Mouse (Mus musculus) gastrocnemius, adult 18-20 months (tissue): Measurements from ENCODE around the gene Clec4f. TPM values are rescaled to one million over a fixed set of nuclear protein-coding genes. Genes with fewer than 3 reads are reported as not detected.
"Not testable (repeated sequence)": the region's sequence is repeated elsewhere in the genome, so short reads cannot be mapped to it uniquely, and the experiment has no call there.

Source experiments
- DNase-seq: peaks from one replicate; pipeline ENCODE4 v3.0.0; 2021; ENCODE audit warnings: low spot score
- total RNA-seq, 2 experiments: library from RNA; stranded (reverse); gene quantifications; 2 replicates each; pipeline ENCODE4 v1.2.3; 2021

The Clec4f gene
- total RNA-seq, 2 experiments from 2014 or later, result not detected

GRCm38 (mm10) chr6:83634106-83634505 is 21.9 kb downstream of the Clec4f start:
- not testable (repeated sequence) for DNase-seq

DNA sequence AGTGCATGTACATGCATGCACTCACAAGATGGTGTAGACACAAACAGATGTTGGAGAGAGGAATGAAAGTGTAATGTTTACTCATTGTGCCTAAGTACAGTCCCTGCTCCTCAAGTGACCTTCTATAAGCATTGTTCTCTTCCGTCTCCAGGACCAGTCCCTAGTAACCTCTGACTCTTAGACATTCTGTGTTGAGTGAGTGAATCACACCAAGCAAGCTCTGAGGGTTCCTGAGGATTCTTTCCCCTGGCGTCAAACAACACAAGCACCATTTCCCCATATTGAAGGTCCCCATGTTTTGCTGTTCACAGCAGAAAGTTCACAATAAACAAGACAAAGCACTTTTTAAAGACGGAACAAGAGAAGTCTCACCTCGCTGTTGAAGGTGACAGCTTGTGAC is 24.2 kb downstream of the Clec4f start:
- DNase-seq, result no peak

DNA sequence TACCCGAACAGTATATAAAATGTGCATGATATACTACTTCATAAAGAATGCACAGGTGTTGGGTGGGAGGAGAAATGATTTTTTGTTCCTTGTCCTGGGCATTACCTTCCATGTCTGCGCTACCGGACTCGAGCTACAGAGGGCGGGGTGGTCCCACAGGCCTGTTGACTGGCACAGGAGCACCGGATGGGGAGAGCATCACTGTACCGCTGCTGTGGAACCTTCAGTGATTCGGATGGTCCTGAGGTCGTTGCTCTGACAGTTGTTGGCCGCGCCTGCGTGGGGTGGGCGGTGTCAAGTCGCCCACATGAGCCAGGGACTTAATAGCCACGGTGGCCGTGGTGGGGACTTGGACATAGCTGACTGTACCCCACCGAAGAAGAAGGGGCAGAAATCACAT is 29.2 kb downstream of the Clec4f start:
- no peak for DNase-seq

DNA sequence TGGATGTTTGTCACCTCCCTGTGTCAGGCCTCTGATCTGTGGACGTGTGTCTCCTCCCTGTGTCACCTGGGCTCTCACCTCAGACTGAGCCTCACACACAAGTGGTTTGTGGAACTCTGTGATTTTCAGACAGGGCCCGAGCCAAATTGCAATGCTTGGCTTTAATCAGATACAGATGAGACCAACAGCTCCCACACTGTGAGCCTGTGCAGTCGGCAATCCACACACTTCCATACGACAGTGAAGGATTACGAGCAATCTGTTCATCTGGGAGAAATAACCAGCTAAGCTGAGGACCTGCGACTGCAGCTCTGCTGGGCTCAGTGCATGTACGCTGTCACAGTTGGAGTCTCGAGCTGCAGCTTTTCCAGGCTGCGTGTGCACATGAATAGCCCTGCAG is 36.0 kb downstream of the Clec4f start:
- no peak for DNase-seq

DNA sequence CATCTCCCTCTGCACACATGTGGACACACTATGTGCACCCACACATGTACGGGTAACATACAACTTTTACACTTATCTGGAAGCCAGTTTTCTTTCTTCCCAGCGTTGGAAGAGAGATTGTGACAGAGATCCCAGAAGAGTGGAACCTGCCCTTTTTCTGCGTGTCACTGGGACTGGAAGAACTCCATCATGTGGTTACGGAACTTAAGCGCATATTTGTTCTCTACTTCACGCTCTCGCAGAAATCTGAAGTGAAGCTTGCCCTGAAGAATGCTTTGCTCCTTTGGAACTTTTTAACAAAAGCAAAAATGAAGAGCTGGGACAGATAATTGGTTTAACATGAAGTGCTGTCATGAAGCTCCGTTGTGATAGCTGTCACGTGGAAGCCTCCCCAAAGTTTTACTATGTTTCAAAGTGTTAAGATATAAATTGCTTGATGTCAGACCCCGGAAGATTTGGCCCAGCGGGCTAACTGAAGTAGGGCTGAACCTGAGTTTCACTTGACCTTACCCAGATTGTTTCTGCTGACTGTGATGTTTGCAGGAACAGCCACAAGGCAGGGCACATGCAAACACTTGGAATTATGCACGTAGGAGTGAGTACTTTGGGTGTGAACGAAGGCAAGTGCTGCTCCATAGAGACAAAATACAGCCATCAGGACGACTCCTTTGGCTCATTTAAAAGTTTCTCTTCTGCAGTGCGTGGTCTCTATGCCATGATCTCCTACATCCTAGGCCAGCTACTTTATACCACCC is 38.2 kb downstream of the Clec4f start:
- no peak for DNase-seq

DNA sequence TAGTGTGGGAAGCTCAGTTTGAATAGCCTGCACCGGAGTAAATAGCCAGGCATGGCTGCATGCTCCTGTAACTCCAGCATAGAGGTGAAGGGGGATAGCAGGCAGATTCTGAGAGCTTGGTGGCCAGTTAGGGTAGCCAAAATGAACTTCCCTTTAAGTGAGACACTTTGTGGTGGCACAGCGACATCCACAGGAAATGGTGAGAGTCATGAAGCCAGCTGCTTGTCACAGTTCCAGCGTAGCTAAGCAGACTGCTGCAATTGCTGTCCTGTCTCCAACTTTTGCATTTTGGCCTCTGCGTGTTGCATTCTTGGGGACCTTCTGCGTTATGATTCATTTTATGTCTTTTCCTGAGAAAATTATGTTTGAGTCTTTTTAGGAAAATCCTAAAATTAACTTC is 39.5 kb downstream of the Clec4f start:
- peak; percentile 81 for DNase-seq

DNA sequence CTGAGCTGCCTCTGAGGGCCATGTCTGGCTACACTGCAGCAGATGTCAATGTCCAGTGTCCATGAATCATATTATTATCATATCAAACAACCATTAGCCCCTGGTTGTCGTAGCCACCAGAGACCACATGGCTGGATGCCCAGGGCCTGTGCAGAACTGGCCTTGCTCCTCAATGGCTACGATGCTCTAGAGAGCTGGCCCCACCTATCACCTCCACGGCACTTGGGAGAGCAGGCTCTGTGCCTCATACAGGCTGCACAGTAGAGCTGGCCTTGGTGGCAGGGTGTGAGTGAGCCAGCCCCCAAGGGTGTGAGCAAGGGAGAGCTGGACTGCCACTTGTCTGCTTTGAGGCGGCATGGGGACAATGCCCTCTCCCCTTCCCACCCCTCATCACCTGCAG is 41.5 kb downstream of the Clec4f start:
- no peak for DNase-seq

DNA sequence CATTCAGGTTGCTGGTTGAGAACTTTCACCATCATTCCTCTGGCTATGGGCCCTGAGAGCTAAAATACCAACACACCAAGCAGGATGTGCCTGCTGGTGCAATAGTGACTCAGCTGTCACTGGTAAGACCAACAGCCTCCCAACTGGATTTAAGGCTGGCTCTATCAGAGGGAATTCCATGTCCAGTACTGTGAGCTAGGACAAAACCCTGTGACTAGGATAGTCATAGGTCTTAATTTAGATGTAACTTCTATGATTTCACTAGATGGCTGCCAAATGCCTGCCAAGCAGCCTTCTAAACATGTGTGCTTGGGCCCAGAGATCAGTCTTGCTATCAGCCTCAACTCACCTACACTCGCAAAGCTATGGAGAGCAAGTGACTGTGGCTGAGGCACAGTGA is 43.0 kb downstream of the Clec4f start:
- peak; percentile 59 for DNase-seq

GRCm38 (mm10) chr6:83599636-83600174 is 56.3 kb downstream of the Clec4f start:
- peak; percentile 32 for DNase-seq

DNA sequence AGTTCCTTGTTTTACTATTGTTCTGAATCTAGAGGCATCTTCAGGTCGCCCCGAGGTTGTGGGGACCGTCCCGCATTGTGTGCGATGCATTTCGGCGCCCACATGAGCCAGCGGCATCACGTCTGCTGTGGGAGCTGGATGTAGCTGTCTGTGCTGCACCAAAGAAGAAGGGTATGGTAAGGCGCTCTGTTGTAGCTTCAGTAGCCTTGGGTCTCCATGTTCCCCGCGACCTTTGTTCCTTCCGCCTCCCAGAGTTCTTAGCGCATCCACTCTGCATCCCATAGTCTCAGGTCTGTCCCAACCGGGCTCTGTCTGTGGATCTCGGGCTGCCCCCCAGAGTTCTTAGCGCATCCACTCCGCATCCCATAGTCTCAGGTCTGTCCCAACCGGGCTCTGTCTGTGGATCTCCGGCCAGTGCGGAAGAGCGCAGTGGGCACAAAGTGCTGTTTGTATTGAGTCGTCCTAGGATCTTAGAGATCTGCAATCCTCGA is 56.9 kb downstream of the Clec4f start:
- no peak for DNase-seq

GRCm38 (mm10) chr6:83598646-83599045 is 57.3 kb downstream of the Clec4f start:
- DNase-seq, result peak; percentile 51

DNA sequence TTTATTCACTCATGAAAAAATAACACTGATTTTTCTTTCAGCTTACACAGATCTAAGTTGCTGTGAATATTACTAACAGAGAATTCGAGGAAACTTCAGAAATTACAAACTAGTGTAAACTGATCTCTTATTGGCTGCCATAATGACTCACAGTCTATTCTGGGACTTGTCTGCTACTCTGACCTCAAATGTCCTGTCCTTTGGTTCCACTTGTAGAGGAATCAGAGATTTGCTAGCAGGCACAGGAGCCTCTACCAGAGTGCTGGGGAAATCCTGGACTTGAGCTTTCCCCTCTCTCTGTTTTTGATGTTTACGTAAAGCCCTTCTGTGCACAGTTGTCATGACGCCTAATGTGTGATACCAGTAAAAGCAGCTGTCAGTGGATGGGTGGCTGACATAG is 58.0 kb downstream of the Clec4f start:
- DNase-seq, result peak; percentile 43

DNA sequence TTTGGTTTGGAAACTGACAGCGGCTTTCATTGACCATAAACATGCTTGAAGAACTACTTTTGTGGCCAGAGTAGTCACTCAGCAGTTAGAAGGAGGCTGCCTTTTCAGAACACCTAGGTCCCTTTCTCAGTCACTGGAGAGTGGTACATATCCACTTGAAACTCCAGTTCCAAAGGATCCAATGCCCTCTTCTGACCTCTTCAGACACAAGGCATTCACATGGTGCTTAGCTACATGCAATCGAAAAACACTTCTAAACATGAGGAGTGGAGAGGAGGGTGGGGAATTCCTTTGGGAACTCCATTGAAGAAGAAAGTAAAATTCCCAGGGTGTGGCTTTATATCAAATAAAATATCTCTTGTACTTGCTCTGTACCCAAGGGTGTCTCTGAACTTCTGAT is 61.0 kb downstream of the Clec4f start:
- no peak for DNase-seq

Other genes with a start within 250 kb of the Clec4f start
- gene Tet3, start 197.1 kb downstream of the Clec4f start, total RNA-seq, result 10 to 100 TPM; 10.9 to 13.4 TPM
- gene Dguok, start 149.2 kb downstream of the Clec4f start, total RNA-seq, result 10 to 100 TPM; 17.4 to 20.6 TPM
- 1 to 10 TPM in 1 of 2 experiments, under 1 TPM in 1; 0.40 to 1.6 TPM for gene Actg2, start 119.9 kb downstream of the Clec4f start, total RNA-seq
- gene Stambp, start 83.5 kb downstream of the Clec4f start, total RNA-seq, result 1 to 10 TPM; 6.2 to 6.8 TPM
- gene Cd207, start 21.7 kb upstream of the Clec4f start, total RNA-seq, result not detected
- not detected for gene Vax2, start 55.1 kb upstream of the Clec4f start, total RNA-seq
- not detected for gene Atp6v1b1, start 86.8 kb upstream of the Clec4f start, total RNA-seq
- gene Ankrd53, start 106.5 kb upstream of the Clec4f start, total RNA-seq, result not detected
- gene Tex261, start 119.6 kb upstream of the Clec4f start, total RNA-seq, result 10 to 100 TPM; 41.1 to 55.3 TPM
- gene Nagk, start 138.8 kb upstream of the Clec4f start, total RNA-seq, result 1 to 10 TPM; 4.5 to 8.6 TPM
- 100 to 1,000 TPM in 1 of 2 experiments, 10 to 100 TPM in 1; 97.9 to 101 TPM for gene Paip2b, start 175.6 kb upstream of the Clec4f start, total RNA-seq
- 10 to 100 TPM; 33.6 to 44.5 TPM for gene Zfp638, start 210.9 kb upstream of the Clec4f start, total RNA-seq